Mouse (Mus musculus) liver, embryonic 11.5 days (tissue): Measurements from ENCODE around the gene Runx1. TPM values are rescaled to one million over a fixed set of nuclear protein-coding genes. Genes with fewer than 3 reads are reported as not detected.

Source experiments
- ATAC-seq: fragments of 200-750 bp; cut with Nextera tagmentation; replicated peaks from 2 replicates; pipeline ENCODE4 v1.8.0; 2017; ENCODE audit warnings: moderate number of reproducible peaks, mild to moderate bottlenecking, moderate TSS enrichment, moderate library complexity; ENCODE audit not compliant: low FRiP score
- DNase-seq: peaks from one replicate; pipeline ENCODE4 v3.0.0-alpha.2; 2017; ENCODE audit warnings: low spot score
- H3K27ac ChIP-seq: fragments of 300-500 bp; sonication (generic); 2 replicates; pipeline ENCODE4 v1.5.1; 2014; ENCODE audit warnings: mild to moderate bottlenecking, low read depth, low read length, control low read depth
- H3K27me3 ChIP-seq: fragments of 300-500 bp; sonication (generic); replicated peaks from 2 replicates; pipeline ENCODE4 v1.6.1; 2014; ENCODE audit warnings: low read length, mixed read lengths; ENCODE audit not compliant: control insufficient read depth, insufficient read depth
- H3K36me3 ChIP-seq: fragments of 300-500 bp; sonication (generic); 2 replicates; pipeline ENCODE4 v1.6.1; 2014; ENCODE audit warnings: mild to moderate bottlenecking, low read length, moderate library complexity, mixed read lengths; ENCODE audit not compliant: control insufficient read depth, insufficient read depth
- H3K4me1 ChIP-seq: fragments of 300-500 bp; sonication (generic); replicated peaks from 2 replicates; pipeline ENCODE4 v1.6.1; 2014; ENCODE audit warnings: low read length, mixed read lengths; ENCODE audit not compliant: control insufficient read depth, insufficient read depth
- H3K4me2 ChIP-seq: fragments of 300-500 bp; sonication (generic); 2 replicates; pipeline ENCODE4 v1.6.1; 2014; ENCODE audit warnings: mild to moderate bottlenecking, control low read depth, moderate library complexity
- H3K4me3 ChIP-seq: fragments of 300-500 bp; sonication (generic); 2 replicates; pipeline ENCODE4 v1.5.1; 2014; ENCODE audit warnings: low read depth, low read length, control low read depth
- H3K9ac ChIP-seq: fragments of 300-500 bp; sonication (generic); 2 replicates; pipeline ENCODE4 v1.6.1; 2014; ENCODE audit warnings: low read depth, low read length, control low read depth
- H3K9me3 ChIP-seq: fragments of 300-500 bp; sonication (generic); 2 replicates; pipeline ENCODE4 v1.6.1; 2016; ENCODE audit warnings: low read length, inconsistent platforms, mixed read lengths; ENCODE audit not compliant: control insufficient read depth
- WGBS: fragments of 180-500 bp; shearing (Covaris S2); extraction: QIAGEN DNeasy Blood & Tissue Kit; methylation state at CpG from one replicate; pipeline ENCODE4 v1.1.7; 2014; 5-methylcytosine and 5-hydroxymethylcytosine counted together
- polyA plus RNA-seq: library from polyadenylated mRNA; unstranded; fragments of >200 nt; fragmentation: Nextera tagmentation; extraction: Ambion mirVana; gene quantifications from 2 replicates; pipeline ENCODE4 v1.2.1, GENCODE M21; 2014

Gene Runx1
- polyA plus RNA-seq, 1 experiment from 2014 or later: 23.4 TPM

DNA sequence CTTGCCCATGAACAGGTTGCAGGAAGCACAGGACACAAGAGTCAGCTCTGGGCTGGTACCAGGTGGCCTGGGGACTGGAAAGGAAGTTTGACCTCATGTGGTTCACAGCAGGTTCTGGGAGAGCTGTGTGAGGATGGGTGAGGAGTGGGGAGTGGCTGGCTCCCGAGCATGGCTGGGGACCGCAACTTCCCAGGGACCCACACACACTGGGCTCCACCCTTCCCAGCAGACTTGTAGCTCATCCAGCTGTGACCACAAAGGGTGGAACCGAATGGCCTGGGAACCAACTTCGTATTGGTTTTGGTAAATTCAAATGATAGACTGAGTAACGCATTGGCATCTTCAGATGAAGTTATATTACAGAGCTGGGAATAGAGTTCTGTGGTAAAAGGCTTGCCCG, 43.5 kb downstream of the Runx1 start:
- Histone ChIP-seq H3K27me3 (no peaks in the 10 kb centered on the region), H3K4me1 (peaks cover 43% of the 10 kb centered on the region), H3K9me3 (no peaks in the 10 kb centered on the region), H3K4me3 (no peak overlapping the region), H3K27ac (no peak overlapping the region), H3K9ac (no peak overlapping the region), H3K4me2 (no peak overlapping the region), H3K36me3 (no peaks in the 10 kb centered on the region)
- ATAC-seq (no peak), DNase-seq (no peak)
- 63% methylated on average over 6 of the region's 6 CpGs for WGBS

DNA sequence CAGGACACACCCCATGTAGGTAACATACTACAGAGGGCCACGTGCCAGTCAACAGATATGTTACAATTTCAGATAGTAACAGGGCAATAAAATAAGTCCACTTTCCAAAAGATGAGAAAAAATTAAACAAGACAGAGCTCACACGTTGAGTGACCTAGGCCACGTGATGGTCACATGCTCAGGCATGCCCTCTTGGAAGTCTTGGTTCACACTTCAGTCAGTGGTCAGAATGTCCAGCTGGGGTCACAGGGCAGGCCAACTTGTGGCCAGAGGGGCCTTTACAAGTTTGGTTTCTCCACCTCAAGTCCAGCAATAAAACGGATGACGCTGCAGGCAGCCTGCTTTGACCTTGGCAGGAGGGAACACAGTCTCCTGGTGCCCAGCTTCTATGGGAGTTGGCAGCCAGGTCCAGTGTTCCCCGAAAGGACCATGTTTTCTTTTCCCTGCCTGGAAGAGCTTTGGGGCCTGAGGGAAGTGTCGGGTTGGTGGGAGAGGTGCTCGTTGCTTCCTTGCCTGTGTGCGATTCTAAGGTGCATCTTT, 46.0 kb downstream of the Runx1 start:
- DNase-seq: no peak
- 86% methylated on average over 9 of the region's 9 CpGs for WGBS
- no peaks in the 10 kb centered on the region for H3K27me3 ChIP-seq

DNA sequence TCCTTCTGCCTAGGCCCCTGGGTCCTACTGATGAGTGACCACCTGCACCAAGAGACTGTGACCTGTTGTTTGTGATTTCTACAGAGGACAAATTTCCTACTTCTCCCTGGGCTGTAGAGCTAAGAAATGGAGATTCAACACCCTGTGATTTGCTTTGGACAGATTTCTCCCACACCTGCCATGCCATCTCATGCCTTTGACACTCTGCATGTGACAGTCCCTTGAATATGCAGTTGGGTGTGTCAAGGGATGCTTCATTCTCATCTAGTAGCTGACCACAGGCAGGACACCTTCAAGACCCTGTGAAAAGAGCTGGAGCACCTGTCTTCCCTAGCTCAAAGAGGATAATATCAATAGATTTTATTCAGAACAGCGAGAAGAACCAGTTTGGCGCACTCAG, 46.8 kb downstream of the Runx1 start:
- no peak overlapping the region for H3K9ac ChIP-seq
- H3K4me3 ChIP-seq: no peak overlapping the region
- H3K36me3 ChIP-seq: no peaks in the 10 kb centered on the region; the same call in 1 of the 2 replicates
- H3K4me2 ChIP-seq: no peak overlapping the region
- no peak overlapping the region for H3K27ac ChIP-seq
- H3K4me1 ChIP-seq: peaks cover 16% of the 10 kb centered on the region
- ATAC-seq: no peak
- H3K27me3 ChIP-seq: no peaks in the 10 kb centered on the region
- H3K9me3 ChIP-seq: no peaks in the 10 kb centered on the region
- 92% methylated on average over 2 of the region's 2 CpGs for WGBS
- DNase-seq: no peak

More for the DNA sequence above, 46.0 kb downstream of the Runx1 start:
- H3K9me3 ChIP-seq: no peaks in the 10 kb centered on the region
- H3K4me2 ChIP-seq: no peak overlapping the region
- no peak overlapping the region for H3K4me3 ChIP-seq
- H3K27ac ChIP-seq: no peak overlapping the region
- no peak overlapping the region for H3K9ac ChIP-seq
- H3K4me1 ChIP-seq: peaks cover 23% of the 10 kb centered on the region
- no peak for ATAC-seq
- no peaks in the 10 kb centered on the region; the same call in 1 of the 2 replicates for H3K36me3 ChIP-seq

DNA sequence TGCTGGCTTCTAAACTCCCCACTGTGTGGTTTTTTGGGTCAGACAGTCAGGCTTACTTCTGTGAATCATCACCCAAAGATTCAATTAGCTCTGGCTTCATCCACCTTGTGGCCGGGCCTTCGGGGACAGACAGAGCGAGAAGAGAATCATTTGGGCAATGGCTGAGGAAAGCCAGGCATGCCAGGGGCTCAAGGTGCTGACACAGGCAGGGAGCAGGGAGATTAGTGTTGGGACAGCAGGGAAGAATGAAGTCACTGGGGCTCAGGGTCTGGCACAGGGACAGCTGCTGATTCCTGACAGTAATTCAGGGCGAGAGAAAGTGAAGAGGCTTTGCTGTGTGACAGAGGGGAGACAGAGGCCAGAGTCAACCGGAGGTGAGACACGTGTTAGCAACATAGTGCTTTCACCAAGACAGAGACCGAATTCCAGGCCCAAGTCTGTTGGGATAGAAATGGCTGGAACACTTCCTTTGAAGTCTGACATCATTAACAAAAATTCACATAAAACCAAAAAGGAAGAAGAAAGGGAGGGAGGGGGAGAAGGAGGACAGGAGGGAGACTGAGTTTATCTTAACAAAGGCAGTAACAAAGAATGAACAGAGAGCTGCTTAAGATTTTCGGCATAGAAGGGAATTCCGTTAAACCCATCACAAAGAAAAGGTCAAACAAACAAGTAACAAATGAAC, 47.7 kb downstream of the Runx1 start:
- Histone ChIP-seq H3K36me3 (no peaks in the 10 kb centered on the region; the same call in 1 of the 2 replicates), H3K4me1 (peaks cover 8% of the 10 kb centered on the region), H3K27me3 (no peaks in the 10 kb centered on the region), H3K27ac (no peak overlapping the region), H3K9ac (no peak overlapping the region), H3K4me3 (no peak overlapping the region), H3K9me3 (no peaks in the 10 kb centered on the region), H3K4me2 (no peak overlapping the region)
- ATAC-seq: no peak
- DNase-seq: no peak
- WGBS: 63% methylated on average over 9 of the region's 9 CpGs

DNA sequence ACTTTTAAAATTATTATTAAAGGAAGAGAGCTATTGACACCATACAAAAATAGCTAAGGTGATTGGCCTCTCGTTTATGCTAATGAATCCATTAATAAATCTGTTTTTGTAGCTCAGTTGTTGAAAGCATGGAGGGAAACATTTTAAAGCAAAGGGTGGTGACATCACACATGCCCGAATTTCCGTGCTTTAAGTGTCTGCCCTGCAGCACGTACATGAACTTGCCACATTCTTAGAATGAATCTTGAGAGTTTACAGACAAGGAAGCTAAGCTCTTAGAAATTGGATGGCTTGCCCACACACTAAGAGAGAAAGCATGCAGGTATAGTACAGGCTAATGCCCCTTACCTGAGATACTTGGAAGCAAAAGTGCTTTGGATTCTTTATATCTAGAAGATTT, 58.1 kb downstream of the Runx1 start:
- H3K27me3 ChIP-seq: no peaks in the 10 kb centered on the region
- no peaks in the 10 kb centered on the region for H3K9me3 ChIP-seq
- peaks cover 30% of the 10 kb centered on the region for H3K4me1 ChIP-seq
- H3K4me3 ChIP-seq: no peak overlapping the region
- no peaks in the 10 kb centered on the region for H3K36me3 ChIP-seq
- WGBS: 86% methylated on average over 4 of the region's 4 CpGs
- DNase-seq (no peak), ATAC-seq (no peak)
- H3K27ac ChIP-seq: no peak overlapping the region
- no peak overlapping the region for H3K4me2 ChIP-seq
- H3K9ac ChIP-seq: no peak overlapping the region

DNA sequence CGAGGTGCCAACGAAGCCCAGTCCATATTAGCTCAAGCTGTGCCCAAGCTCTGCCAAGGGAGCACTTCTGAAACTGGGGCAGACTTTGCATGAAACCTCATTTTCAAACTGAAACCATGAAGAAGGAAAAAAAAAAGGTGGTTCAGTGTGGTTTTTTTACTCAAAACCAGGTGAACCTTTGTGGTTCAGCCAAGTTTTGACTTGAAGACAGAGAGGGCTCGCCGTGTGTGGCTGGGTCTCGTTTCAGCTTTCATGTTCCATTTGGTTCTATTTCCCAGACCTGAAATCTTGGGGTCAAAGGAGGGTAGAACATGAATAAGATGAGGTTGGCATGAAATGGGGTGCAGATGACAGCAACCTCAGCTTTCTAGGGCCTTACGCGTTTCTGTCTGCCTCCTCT, 58.5 kb downstream of the Runx1 start:
- WGBS: 93% methylated on average over 7 of the region's 7 CpGs
- DNase-seq (no peak), ATAC-seq (no peak)
- H3K4me2 ChIP-seq: no peak overlapping the region
- H3K27me3 ChIP-seq: no peaks in the 10 kb centered on the region
- H3K9me3 ChIP-seq: no peaks in the 10 kb centered on the region
- H3K4me1 ChIP-seq: peaks cover 35% of the 10 kb centered on the region
- H3K9ac ChIP-seq: no peak overlapping the region
- no peak overlapping the region for H3K4me3 ChIP-seq
- no peaks in the 10 kb centered on the region for H3K36me3 ChIP-seq
- no peak overlapping the region for H3K27ac ChIP-seq

DNA sequence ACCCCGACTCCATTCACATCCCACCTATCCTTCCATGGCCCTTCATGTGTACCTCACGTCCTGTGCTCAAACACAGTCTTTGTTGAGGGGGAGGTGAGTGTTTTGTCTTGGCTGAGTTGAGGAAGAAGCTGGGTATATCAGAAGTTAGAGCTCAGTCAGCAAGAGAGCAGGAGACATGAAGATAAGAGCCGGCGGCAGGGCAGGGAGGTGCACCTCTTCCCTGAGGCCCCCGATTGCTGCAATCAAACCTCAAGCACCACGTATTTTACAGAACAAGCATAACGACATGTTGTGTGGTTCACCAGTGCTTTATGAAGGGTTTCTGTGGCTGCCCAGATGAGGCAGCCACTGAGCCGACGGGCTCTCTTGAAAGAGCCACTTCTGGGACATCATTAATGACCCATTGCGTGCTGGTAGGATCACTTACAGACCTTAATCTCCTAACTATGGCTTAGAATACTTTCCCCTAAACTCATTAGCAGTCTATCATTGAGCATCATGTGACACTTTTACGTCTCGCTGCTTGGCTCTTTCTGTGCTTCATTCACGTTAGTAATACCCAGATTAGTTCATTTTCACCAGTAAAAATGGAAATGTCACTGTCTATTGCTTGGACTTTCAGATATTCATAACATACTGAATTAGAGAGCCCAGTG, 61.1 kb downstream of the Runx1 start:
- 46% methylated on average over 13 of the region's 13 CpGs for WGBS
- H3K9ac ChIP-seq: no peak overlapping the region
- ATAC-seq (peak; percentile 92), DNase-seq (peak; percentile 49)
- no peak overlapping the region for H3K4me3 ChIP-seq
- H3K27me3 ChIP-seq: no peaks in the 10 kb centered on the region
- H3K4me2 ChIP-seq: peak overlapping the region; percentile 59
- H3K36me3 ChIP-seq: no peaks in the 10 kb centered on the region
- H3K4me1 ChIP-seq: peaks cover 41% of the 10 kb centered on the region
- no peaks in the 10 kb centered on the region for H3K9me3 ChIP-seq
- H3K27ac ChIP-seq: peak overlapping the region; percentile 66

DNA sequence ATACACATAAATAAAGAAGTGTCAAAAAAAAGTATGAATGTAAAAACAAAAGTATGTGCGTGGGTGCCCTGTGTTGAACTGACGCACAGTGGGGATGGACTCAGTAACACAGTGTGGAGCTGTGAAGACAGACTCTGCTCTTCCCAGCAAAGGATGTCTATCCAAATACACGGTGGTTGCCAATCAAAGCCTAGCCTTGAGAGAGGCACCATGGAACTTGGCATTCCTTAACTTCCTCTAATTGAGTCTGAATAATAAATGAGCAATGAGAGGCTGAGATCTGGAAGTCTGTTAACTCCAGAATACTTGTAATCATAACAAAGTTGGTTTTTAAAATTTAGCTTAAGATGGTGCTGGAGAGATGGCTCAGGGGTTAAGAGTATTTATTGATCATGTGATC, 62.3 kb downstream of the Runx1 start:
- Histone ChIP-seq H3K9ac (no peak overlapping the region), H3K4me2 (no peak overlapping the region), H3K4me3 (no peak overlapping the region), H3K4me1 (peaks cover 41% of the 10 kb centered on the region), H3K9me3 (no peaks in the 10 kb centered on the region), H3K27me3 (no peaks in the 10 kb centered on the region), H3K27ac (no peak overlapping the region), H3K36me3 (no peaks in the 10 kb centered on the region)
- 88% methylated on average over 3 of the region's 3 CpGs for WGBS
- ATAC-seq: no peak
- no peak for DNase-seq
